Mouse (Mus musculus) cerebellum, adult 18-20 months (tissue): ENCODE data around the gene Gm12216.

Experiments used
- DNase-seq, 2 experiments: peaks; one replicate each; pipeline ENCODE4 v3.0.0; 2021

Gene Gm12216

DNA sequence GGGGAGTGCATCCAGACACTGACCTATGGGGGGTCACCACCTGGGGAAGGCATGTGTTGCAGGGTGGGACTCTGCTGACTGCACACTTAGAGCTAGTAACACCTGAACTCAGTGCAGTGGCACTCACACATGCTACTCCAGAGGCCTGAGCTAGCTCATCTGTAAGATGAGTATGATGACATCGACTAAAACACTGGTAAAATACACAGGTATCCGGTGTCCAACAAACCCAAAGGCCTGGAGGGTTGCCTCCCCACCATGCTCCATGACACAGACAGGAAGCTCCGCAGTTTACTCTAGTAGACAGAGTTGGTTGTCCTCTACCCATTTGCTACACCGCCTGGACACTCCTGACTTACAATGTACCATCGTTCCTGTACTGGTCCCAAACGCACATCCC, 39.5 kb downstream of the Gm12216 start:
- DNase-seq, result no peak

DNA sequence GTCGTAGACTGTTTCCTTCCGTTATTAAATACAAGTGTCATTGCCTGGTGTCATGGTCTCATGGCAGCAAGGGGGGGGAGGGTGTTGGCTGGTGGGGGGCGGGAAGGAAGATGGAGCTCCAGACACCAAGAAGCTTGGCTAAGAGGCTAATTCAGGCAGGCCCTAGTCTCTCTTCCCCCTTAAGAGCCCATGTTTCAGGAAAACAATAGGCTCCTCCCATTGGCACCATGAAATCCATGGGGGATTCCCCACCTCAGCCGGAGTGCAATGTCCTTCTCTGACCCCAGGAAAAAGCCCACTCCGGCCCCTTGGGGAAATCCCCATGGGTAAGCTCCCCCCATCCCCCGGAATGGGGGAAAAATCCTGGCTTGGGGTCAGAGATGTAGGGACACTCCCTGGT, 40.3 kb downstream of the Gm12216 start:
- DNase-seq, result no peak

DNA sequence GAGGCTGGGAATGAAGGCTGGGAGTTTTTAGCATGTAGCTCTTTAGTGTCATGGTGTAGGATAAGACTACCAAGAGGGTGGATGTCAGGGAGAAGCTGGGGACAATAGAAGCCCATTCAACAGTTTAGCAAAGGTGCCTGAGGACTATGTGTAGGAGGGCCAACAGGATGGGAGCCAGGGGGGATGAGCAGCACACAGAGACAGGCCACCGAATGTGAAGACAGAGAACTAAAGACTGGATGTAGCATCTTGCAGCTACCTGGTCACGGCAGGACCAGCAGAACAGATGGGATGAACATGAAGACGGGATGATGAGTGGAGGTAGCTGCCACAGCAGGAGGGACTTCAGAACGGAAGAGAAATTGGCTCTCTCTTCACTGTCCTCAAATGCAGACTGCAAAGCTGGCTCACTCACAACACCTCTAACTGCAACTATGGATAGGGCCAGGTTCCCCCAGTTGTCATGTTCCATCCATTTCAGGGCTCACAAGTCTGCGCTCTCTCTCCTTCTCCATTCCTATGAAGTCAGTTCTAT, 42.1 kb downstream of the Gm12216 start:
- DNase-seq, result peak; percentile 45 to 55

DNA sequence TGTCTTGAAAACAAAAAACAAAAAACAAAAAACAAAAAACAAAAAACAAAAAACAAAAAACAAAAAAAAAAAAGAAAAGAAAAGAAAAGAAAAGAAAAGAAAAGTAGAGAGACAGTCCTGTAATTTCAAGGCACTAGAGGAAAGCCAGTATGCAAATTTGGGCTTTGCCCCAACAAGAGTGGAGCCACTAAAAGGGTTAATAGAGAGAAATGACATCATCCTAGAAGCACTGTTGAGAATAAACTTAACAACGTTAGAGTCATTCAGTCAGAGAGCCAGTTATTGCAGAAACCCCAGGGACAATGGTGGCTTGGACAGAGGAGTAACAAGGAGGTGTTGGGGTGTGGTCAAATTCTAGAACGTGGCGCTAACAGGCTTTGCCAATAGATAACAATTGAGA, 44.2 kb downstream of the Gm12216 start:
- DNase-seq, result no peak

DNA sequence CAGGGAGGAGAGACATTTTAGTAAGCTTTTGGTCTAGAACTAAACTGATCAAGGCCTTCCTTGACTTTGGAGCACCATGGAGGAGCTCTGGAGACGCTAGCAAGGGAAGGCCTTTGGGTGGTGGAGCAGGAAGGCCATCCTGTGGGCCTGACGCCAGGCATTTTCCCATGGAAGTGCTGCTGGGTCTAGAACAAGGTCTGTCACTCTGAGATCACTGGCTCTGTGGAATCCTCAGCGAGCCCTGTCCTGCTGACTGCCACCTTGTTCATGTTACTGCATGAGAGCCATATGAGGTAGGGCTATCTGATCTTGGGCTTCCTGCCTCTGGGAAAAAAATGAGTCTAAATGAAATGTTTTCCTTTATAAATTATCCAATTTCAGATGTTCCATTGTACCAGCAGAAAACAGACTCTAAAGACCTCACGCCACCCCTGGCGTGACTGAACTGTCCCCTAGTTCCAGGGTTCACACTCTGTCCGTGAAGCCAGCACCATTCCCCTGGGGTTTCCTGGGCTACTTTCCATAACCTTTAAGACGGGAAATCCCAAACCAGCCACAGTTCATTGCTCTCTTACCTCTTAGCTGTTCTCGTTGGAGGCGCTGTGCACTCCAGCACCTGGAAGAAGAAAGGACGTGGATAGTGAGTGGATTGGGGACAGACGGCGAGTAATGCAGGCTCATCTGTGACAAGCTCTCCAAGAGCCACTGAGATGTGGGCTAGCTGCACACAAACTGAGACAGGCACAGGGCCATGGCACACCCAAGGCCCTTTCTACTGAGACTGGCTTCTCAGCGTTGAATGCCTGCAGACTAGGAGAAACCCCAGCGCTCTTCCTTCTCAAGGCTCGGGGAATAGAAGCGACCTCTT, 45.8 kb downstream of the Gm12216 start:
- DNase-seq, result no peak

DNA sequence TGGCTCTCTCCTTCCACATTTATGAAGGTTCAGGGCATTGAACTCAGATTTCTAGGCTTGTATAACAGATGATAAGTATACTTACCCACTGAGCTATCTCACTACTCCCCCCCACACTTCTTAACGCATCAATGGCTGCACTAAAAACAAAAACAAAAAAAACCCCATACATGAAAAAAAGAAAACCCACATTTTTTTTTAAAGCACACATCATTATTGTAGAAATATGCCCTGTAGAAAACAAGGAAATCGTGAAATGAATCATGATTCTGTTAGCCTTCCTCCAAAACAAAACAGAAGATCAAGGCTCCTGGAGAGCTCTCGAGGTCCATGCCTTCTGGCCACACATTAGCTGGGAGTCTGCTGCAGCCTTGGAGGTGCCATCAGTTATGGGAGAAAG, 47.7 kb downstream of the Gm12216 start:
- no peak for DNase-seq

DNA sequence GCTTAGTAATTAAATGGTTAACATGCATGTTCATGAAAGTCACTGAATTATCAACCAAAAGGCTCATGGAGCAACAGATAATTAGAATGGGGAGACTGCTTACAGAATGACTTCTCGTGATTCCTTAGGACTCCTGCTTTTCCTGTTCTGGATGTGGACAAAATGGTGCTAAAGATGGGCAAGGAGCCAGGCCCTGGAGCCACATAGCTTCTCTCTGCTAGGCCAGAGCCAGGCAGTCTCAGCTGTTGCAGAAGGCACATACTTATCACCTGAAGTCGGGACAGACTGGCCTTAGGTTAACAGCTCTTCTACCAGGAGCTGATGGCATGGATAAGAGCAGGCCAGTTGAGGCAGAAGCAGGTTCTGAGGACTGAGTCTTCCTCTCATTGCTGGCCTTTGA, 48.3 kb downstream of the Gm12216 start:
- DNase-seq, result no peak

DNA sequence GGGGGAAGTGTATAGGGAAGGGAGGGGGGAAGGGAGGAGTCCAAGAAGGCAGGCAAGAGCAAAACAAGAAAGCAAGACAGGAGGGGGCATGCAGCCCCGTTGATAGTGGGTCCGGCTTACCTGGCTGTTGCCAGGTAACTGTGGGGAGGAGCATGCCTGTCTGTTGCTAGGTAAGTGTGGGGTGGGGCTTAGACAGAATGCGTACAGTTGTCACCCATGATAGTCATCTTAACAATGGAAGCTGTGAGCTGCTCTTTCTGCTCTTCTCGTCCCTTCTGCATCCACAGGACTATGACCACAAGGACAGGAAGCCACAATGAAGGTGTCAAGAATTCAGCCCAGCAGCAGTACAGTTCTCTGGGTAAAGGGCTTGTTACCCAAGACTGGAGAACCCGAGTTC, 48.9 kb downstream of the Gm12216 start:
- DNase-seq, result no peak

DNA sequence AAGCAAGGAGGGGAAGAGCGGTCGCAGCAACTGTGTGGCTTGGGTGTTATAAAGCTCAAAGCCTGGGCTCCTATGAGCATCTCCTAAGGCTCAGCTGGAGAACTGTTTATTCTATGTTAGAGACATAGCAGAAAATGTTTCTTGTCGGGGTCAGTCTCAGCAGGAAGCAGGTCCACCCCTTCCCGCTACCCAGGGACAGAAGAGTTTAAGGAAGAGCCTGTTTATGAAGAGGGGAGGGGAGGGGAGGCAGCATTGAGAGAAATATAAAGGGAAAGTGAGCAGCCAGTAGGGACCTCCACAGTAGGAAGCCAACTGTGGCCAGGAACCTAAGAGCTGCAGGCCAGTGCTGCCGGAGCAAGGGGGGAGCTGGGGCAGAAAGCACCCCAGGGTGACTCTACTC, 49.7 kb downstream of the Gm12216 start:
- DNase-seq, result no peak

DNA sequence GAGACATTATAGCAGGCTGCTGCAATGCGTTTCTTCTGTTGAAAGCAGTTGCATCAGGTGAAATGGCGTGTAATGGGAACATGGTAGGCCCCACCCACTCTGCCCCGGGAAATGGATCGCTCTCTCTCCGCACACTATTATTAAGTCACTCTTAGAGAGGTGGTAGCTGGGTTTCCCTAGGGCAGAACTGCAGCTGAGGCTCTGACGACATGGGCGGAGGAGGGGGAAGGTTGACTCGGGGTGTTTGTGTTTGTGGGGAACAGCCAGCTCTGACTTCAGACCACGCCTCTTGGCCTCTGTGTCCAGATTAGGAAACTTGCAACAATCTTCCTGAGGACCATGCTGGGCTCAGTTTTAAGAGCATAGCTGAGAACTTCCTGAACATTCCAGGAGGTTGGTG, 53.3 kb downstream of the Gm12216 start:
- DNase-seq, result no peak

DNA sequence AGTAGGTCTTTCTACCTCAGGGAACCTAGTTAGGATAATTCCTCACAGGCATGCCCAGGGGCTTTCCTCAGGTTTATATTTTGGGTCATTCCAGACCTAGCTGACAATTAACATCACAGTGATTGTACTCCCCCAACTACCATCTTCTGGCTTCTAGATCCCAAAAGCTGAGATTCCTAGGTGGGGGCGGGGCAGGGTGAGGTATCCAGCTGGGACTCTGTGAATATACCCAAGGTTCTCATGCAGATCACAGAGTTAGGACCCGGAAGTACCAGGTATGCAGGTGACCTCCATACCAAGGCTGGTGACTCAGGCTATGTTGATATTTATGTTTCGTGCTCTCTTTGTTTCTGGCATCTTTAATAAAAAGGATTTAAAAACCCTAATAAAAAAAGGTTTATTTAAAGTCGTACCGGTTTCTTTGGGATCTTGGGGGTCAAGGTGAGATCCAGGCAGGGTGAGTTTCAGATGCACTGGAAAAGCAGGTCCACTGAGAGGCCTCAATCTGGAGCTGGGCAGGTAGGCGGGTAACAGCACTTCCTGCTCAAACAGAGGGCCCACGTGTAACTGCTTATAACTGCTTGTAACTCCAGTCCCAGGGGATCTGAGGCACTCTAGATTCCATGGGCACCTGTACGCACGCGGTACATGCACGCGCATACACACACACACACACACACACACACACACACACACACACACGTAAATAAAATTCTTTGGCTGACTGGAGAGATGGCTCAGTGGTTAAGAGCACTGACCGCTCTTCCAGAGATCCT, 54.3 kb downstream of the Gm12216 start:
- no peak for DNase-seq

DNA sequence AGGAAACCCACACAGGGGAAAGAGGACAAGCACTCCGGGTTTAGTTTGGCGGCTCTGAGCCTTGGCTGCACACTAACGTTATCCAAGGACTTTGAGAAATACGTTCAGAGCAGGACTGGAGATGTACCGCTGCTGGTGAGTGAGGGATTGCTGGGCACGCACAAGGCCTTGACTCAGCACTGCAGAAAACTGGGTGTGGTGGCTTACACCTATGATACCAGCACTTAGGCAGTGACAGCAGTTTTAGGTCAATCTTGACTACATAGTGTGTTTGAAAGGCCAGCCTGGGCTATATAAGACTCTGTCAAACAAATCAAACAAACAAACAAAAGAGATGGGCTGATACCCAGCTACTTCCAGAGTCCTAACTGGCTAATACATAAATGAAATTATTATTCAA, 55.6 kb downstream of the Gm12216 start:
- no peak for DNase-seq

DNA sequence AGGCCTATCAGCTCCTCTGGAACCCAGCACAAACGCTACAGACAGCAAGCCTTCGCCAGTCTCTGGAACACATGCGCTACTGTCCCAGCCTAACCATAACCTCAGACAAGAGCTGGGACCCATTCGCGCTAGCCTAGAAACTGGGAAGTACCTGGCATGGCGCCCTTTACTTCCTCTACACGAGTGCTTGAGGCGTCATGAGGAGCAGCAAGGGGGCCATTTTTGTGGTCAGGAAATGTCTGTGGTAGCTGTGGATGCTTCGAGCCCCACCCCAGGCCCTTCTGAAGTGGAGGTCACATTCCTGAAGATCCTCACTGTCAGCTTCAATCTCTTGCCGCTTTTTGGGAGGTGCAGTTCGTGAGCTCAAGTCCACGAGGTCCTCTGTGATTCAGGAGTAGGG, 56.0 kb downstream of the Gm12216 start:
- DNase-seq, result no peak

DNA sequence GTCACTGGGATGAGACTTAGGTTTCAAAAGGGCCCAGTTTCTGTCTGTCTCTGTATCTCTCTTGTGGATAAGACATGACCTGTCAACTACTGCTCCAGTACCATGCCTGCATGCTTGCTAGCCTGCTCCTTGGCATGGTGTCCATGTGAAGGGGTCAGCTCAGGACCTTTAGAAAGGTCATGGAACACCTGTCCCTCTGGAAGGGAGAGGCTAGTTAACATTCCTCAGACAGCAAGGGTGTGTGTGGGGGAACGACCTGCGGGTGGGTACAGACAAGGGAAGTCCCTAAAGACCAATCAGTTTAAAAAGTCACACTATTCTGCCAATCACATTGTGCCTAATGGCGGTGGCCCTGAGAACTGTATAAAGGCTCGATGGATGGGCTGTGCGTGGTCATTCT, 58.1 kb downstream of the Gm12216 start:
- no peak for DNase-seq

DNA sequence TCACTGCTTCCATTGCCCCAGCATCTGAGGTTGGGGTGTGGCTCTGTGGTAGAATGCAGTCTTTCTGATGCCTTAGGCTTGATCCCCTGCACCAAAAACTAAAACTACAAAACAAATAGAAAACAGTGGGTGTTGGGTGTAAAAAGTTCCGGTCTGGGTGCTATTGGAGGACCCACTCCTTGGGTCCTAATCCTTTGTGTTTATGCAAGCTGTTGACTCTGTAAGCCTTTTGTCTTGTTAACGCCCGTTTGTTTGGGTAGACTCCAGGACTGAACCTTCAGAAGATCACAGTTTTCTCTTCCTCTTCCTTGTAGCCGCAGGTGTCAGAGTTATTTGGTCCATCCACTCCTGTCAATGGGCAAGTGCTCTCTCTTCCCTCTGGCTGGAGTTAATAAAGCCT, 59.0 kb downstream of the Gm12216 start:
- DNase-seq, result no peak

DNA sequence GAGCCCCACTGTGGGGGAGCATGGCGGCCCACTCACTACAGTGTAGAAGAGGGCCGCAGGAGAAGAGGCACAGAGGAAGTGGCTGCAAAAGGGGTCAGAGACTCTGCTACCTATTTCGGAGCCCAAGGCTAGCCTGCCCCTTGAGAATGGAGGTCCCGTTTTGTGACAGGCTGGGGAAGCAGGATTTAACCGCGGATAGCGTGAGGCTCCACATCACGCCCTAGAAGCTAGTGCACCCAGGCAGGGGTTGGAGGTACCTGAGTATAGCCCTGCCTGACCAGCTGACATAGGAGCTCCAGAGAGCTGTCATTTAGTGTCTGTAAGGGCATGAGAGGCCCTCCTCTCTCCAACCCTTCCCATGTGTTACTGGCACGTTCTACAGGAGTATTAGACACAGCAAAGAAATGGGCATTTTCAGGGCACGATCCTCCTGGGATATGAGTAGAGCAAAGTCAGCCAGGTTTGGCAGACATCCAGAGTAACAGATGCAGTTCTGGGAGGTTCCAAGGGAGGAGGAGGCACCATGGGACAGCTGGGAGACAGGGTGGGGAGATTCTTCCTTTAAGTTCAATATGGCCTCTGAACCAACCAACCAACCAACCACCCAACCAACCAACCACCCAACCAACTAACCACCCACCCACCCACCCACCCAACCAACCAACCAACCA, 60.9 kb downstream of the Gm12216 start:
- peak in 1 of 2 experiments; percentile 15 for DNase-seq

DNA sequence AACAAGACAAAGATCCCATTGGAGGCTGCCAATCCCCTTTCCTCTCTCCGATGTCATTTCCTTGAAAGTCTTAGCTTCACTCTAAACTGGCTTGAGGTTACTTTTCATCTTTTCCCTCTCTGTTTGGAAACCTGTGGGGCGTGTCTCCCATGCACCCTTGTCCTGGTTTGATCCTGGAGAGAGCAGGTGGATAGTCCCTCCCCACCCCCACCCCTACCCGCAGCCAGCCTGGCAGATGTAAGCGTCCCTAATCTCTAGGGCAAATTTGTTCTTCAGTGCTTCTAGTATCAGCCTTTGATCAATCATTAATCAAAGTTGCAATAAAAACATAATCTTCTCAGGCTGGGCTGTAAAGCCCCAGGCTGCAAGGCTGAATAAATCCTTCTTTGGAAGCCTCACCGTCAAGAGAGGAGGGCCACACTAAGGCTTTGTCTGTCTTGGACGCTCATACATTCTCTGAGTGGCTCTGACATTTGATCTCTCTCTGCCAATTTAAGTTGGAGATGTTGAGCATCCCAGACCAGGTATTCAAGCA, 61.6 kb downstream of the Gm12216 start:
- DNase-seq, result no peak

DNA sequence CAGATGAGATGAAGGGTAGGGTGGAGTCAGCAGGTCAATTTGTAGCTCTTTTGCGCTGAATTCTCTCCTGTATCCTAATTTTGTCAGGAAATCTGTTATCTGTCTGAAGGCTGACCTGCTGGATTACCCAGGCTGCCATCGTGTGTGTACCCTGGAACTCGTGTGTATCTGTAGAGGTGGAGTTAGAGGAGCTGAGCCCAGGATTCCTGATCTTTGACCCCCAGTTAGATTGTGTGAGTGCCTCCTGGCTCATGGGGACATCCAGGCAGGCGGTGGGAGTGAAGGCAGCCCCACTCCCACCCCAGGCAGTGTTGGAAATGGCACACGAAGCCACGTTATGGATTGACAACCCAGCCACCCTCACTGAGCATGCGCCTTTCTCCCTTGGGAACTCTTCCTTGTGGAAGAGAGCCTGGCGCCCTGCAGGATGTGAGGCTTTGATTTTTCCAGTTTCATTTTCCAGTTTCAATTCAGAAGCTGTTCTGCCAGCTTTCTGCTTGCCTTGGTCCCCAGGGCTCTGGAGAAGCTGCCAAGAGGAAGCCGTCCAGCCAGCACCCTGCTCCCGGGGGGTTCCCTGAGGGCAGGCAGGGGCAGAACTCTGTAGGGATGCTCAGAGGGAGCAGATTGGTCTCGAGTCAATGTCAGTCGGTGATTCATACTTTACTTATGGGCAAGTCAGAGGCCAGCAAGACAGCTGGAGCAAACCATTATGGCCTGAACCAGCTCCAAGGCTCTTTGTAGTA, 62.5 kb downstream of the Gm12216 start:
- no peak for DNase-seq

DNA sequence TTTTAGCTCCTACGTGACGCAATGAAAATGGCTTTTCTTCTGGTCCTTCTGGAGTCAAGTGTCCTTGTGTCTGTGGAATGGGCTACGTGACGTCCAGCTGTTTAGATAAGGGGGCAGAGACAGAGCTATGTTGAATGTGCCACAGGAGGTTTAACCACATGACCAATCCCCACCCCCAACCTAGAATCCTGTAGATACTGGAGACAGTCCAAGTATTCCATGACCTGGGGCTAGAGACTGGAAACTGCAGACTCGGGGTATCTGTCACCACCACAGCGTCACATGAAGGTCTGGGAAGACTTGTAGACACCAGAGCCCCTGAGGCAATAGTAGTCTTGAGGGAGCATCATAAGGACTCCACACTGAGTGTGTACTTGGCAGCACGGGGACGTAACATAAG, 63.2 kb downstream of the Gm12216 start:
- no peak for DNase-seq

DNA sequence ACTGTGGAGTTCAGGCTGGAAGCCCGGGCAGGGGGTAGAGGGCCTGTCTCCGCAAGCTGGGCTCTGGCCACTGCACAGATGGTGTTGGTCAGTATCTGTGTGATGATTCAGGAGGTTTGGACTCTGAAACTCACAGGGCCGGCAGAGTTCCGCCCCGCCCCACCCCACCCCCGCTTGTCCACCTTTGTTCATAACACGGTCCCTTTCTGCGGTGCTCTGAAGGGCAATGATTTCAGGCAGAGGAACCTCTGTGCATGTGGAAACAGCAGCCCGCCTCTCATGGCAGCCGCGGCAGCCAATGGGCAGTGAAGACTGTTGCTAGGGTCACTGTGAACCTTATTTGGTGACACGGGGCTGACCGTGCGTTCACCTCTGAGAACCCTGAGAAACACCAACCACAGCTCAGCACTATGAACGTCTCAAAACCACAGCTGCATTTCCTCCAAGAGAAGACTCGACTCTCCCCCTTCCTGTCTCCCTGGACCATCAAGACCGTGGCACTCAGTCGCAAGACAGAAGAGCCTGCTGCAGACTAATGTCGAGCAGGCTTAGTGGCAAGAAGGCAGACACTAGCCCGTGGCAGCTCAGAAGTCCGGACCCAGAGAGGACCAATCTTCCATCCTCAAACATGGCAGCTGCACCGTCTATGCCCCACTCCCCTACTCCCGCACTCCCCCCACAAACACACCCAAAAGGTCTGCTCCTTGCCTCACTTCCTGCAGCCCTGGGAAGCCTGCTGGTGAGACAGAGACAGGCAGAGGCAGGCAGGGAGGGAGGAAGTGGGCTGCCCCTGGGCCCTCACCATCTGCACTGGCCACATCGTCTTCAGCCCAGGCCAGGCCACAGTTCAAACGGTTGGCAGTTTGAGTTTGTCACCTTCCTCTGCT, 64.1 kb downstream of the Gm12216 start:
- peak in 1 of 2 experiments; percentile 40 for DNase-seq

DNA sequence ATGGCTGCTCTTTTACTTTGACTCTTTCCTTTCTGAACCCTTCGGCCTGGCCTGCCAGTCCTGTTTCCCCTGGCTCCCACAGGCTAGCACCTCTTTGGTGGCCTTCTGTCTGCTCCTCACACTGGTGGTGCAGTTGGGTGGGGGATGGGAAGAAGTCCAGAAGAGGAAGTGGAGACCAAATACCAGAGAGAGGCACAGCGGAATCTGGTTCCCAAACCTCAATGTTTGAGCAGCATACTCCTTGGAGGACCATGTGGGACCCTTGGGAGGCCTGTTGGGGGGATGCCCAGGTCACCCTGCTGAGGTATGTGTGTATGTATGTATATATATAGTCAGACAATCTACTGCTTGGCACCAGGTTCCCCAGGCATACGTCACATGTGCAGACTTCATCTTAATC, 65.0 kb downstream of the Gm12216 start:
- DNase-seq, result no peak
